ENCODE assay signal across 8 mouse cellular contexts in genomic region chr4:136171455-136171854, GRCm38 (mm10). TPM values are rescaled to one million over a fixed set of nuclear protein-coding genes. Genes with fewer than 3 reads are reported as not detected.
A peak's percentile ranks its signal among the peaks of the same experiment; 100 is the strongest.
DNase-seq lines count a peak whose midpoint lies in the region; ATAC-seq and TF ChIP-seq lines count a peak whose summit lies in the region.

No protein-coding gene starts in this region.

- no peaks in the 10 kb centered on the region for H3K9me3 ChIP-seq in kidney, embryonic 16.5 days (ENCODE audit: low read length)
- H3K9me3 ChIP-seq in embryonic facial prominence, embryonic 11.5 days (replicated peaks; ENCODE audit: control insufficient read depth, low read length) = no peaks in the 10 kb centered on the region

- H3K36me3 ChIP-seq in kidney, embryonic 16.5 days (ENCODE audit: insufficient read depth, low read length) = no peaks in the 10 kb centered on the region
- H3K36me3 ChIP-seq in embryonic facial prominence, embryonic 11.5 days (replicated peaks; ENCODE audit: control insufficient read depth, insufficient read depth, low read depth, low read length) = no peaks in the 10 kb centered on the region
- peaks cover 7% of the 10 kb centered on the region for H3K36me3 ChIP-seq in myocyte (ENCODE audit: control insufficient read depth, insufficient read depth)

- DNase-seq in kidney, postnatal 10 days = no peak
- no peak for DNase-seq in embryonic facial prominence, embryonic 11.5 days (ENCODE audit: low spot score)
- peak; percentile 27 for DNase-seq in induced T-regulatory cell, adult 2 months (ENCODE audit: low read depth)
- DNase-seq in left cerebral cortex, postnatal 14 days (ENCODE audit: low spot score in 2 of 2) = no peak
- no peak for DNase-seq in urinary bladder, adult 2 months (ENCODE audit: low spot score)
- DNase-seq in kidney, adult 18-20 months = no peak

- H3K4me2 ChIP-seq in kidney, embryonic 16.5 days (replicated peaks; ENCODE audit: low read depth, low read length) = peak overlapping the region; percentile 98
- peak overlapping the region; percentile 98 for H3K4me2 ChIP-seq in embryonic facial prominence, embryonic 11.5 days (ENCODE audit: low read depth, low read length)
- H3K4me2 ChIP-seq in myocyte (ENCODE audit: low read depth) = peak overlapping the region; percentile 98

- H3K79me2 ChIP-seq in myocyte (ENCODE audit: control insufficient read depth, insufficient read depth) = peaks cover 35% of the 10 kb centered on the region

- H3K4me1 ChIP-seq in kidney, embryonic 16.5 days (ENCODE audit: insufficient read depth, low read length) = peaks cover 26% of the 10 kb centered on the region
- peaks cover 3% of the 10 kb centered on the region for H3K4me1 ChIP-seq in embryonic facial prominence, embryonic 11.5 days (ENCODE audit: control insufficient read depth, insufficient read depth, low read length)

- no peak overlapping the region for H3K27ac ChIP-seq in kidney, embryonic 16.5 days (ENCODE audit: low read length)
- no peak overlapping the region for H3K27ac ChIP-seq in embryonic facial prominence, embryonic 11.5 days (replicated peaks; ENCODE audit: low read depth, low read length)

- no peaks in the 10 kb centered on the region for H3K27me3 ChIP-seq in kidney, embryonic 16.5 days (ENCODE audit: insufficient read depth, low read length)
- no peaks in the 10 kb centered on the region for H3K27me3 ChIP-seq in embryonic facial prominence, embryonic 11.5 days (ENCODE audit: control insufficient read depth, insufficient read depth, low read length)
- H3K27me3 ChIP-seq in myocyte (ENCODE audit: control insufficient read depth, insufficient read depth, insufficient read length) = no peaks in the 10 kb centered on the region

- intact Hi-C loops in left cerebral cortex, postnatal 14 days (cut with DNase I) = no loop called here

- H3K4me3 ChIP-seq in kidney, embryonic 16.5 days (ENCODE audit: low read length) = peak overlapping the region; percentile 60
- H3K4me3 ChIP-seq in embryonic facial prominence, embryonic 11.5 days (ENCODE audit: low read depth, low read length) = peak overlapping the region; percentile 77
- H3K4me3 ChIP-seq in myocyte = peak overlapping the region; percentile 98

- WGBS in kidney, embryonic 16.5 days = 19% methylated on average over 12 of the region's 12 CpGs
- WGBS in embryonic facial prominence, embryonic 11.5 days = 24% methylated on average over 12 of the region's 12 CpGs

- ATAC-seq in kidney, embryonic 16.5 days (ENCODE audit: low FRiP score, low TSS enrichment) = no peak; the same call in 1 of the 2 replicates
- peak; percentile 26; the same call in 1 of the 2 replicates for ATAC-seq in embryonic facial prominence, embryonic 11.5 days (replicated peaks; ENCODE audit: insufficient number of reproducible peaks, low FRiP score, low TSS enrichment, low read depth)

- H3ac ChIP-seq in myocyte (ENCODE audit: control insufficient read depth, insufficient read length) = no peak overlapping the region

- no peak for TF ChIP-seq POLR2A in myocyte (IDR thresholded peaks at IDR 0.05; ENCODE audit: insufficient read length, low read depth)

- H3K9ac ChIP-seq in kidney, embryonic 16.5 days (replicated peaks; ENCODE audit: low read length) = peak overlapping the region; percentile 84
- no peak overlapping the region; the same call in 1 of the 2 replicates for H3K9ac ChIP-seq in embryonic facial prominence, embryonic 11.5 days (replicated peaks; ENCODE audit: low read length)

TF ChIP-seq in myocyte, 11 proteins besides CTCF, POLR2A, EP300 and RAD21:
- no peak for TF ChIP-seq TCF12 (IDR thresholded peaks at IDR 0.05; ENCODE audit: insufficient read depth, poor library complexity, severe bottlenecking)
- no peak for TF ChIP-seq SRF (IDR thresholded peaks at IDR 0.05; ENCODE audit: control insufficient read depth, insufficient read length, low read depth)
- TF ChIP-seq TCF3 (IDR thresholded peaks at IDR 0.05; ENCODE audit: insufficient read length, low read depth) = no peak
- TF ChIP-seq MYOD1 (IDR thresholded peaks at IDR 0.05; ENCODE audit: control insufficient read depth in 1 of 3, insufficient read length in 2 of 3, low read depth in 2 of 3) = no peak
- TF ChIP-seq REST (IDR thresholded peaks at IDR 0.05; ENCODE audit: insufficient read depth, insufficient read length) = no peak
- TF ChIP-seq MAX (IDR thresholded peaks at IDR 0.05; ENCODE audit: low read depth) = no peak

RNA-seq across cellular contexts. Expression of gene E2f2, which starts 0.7 kb away (rescaled TPM):
- polyA plus RNA-seq in kidney, embryonic 16.5 days (2015; fragmentation: Nextera tagmentation; extraction: Ambion mirVana) = 7.3 and 8.3 TPM in 2 replicates
- polyA plus RNA-seq in embryonic facial prominence, embryonic 11.5 days (2014; fragmentation: Nextera tagmentation; extraction: Ambion mirVana) = 5.0 and 6.1 TPM in 2 replicates
- 56.3 TPM for polyA plus RNA-seq in myocyte (2012; fragmentation: generic; extraction: Trizol)
- total RNA-seq in left cerebral cortex, postnatal 14 days (2021) = under 1 TPM; 0.90 to 0.93 TPM
- 0.50 TPM in 2 replicates for polyA plus RNA-seq in urinary bladder, adult 2 months (2012; rRNA removed)

RNA-seq across cellular contexts. Expression of gene Id3, which starts 28.2 kb away (rescaled TPM):
- 953 and 999 TPM in 2 replicates for polyA plus RNA-seq in kidney, embryonic 16.5 days (2015; fragmentation: Nextera tagmentation; extraction: Ambion mirVana)
- 608 and 653 TPM in 2 replicates for polyA plus RNA-seq in embryonic facial prominence, embryonic 11.5 days (2014; fragmentation: Nextera tagmentation; extraction: Ambion mirVana)
- polyA plus RNA-seq in myocyte (2012; fragmentation: generic; extraction: Trizol) = 15.2 TPM
- total RNA-seq in left cerebral cortex, postnatal 14 days (2021) = 10 to 100 TPM; 30.2 to 53.1 TPM
- polyA plus RNA-seq in urinary bladder, adult 2 months (2012; rRNA removed) = 272 and 386 TPM in 2 replicates

RNA-seq across cellular contexts. Expression of gene Asap3, which starts 34.7 kb away (rescaled TPM):
- 5.8 and 6.0 TPM in 2 replicates for polyA plus RNA-seq in kidney, embryonic 16.5 days (2015; fragmentation: Nextera tagmentation; extraction: Ambion mirVana)
- polyA plus RNA-seq in embryonic facial prominence, embryonic 11.5 days (2014; fragmentation: Nextera tagmentation; extraction: Ambion mirVana) = 2.8 and 2.9 TPM in 2 replicates
- 3.9 TPM for polyA plus RNA-seq in myocyte (2012; fragmentation: generic; extraction: Trizol)
- total RNA-seq in left cerebral cortex, postnatal 14 days (2021) = 1 to 10 TPM; 3.9 to 4.2 TPM
- polyA plus RNA-seq in urinary bladder, adult 2 months (2012; rRNA removed) = 11.7 and 11.8 TPM in 2 replicates

Comparison
In these comparisons a context has a peak if more than half of its experiments do, and no peak if none do; other contexts are left out.
1. RNA of gene Id3, which starts 28.2 kb away (polyA plus RNA-seq): 953 to 999 TPM in kidney, embryonic 16.5 days, 608 to 653 TPM in embryonic facial prominence, embryonic 11.5 days and 272 to 386 TPM in urinary bladder, adult 2 months; 15.2 TPM in myocyte (single experiment); every median in the first group is over 10 times any median in the second.
2. Peak in every context shown above with its lines, with median percentiles within 50 percentile points of each other: H3K4me2 ChIP-seq and H3K4me3 ChIP-seq.